Mouse (Mus musculus) CH12.LX (cell line): ENCODE results near the gene Casp7. TPM values are rescaled to one million over a fixed set of nuclear protein-coding genes. Genes with fewer than 3 reads are reported as not detected.

Experiments
- DNase-seq: peaks from one replicate; pipeline ENCODE4 v3.0.0-alpha.2; 2013; ENCODE audit errors: extremely low read depth
- H3K27ac ChIP-seq: 2 replicates; pipeline ENCODE4 v1.5.1; 2012; ENCODE audit warnings: low read depth, mild to moderate bottlenecking, control low read depth, moderate library complexity; ENCODE audit not compliant: insufficient read depth
- H3K27me3 ChIP-seq: replicated peaks from 2 replicates; pipeline ENCODE3; 2012; ENCODE audit warnings: inconsistent platforms
- H3K36me3 ChIP-seq, 2 experiments: replicated peaks in 1 of 2; 2 replicates each; pipeline versions ENCODE3 to v1.6.1; 2012; ENCODE audit warnings: inconsistent platforms in 1 of 2, low read length in 1 of 2, mild to moderate bottlenecking in 1 of 2, mixed read lengths in 1 of 2, moderate library complexity in 1 of 2; ENCODE audit not compliant: control insufficient read depth in 1 of 2, insufficient read depth in 1 of 2
- H3K4me1 ChIP-seq, 2 experiments: 2 replicates each; pipeline ENCODE4 v1.6.1; 2012; ENCODE audit warnings: inconsistent platforms in 1 of 2, moderate library complexity in 1 of 2; ENCODE audit not compliant: insufficient read depth in 2 of 2, control insufficient read depth in 1 of 2
- H3K4me2 ChIP-seq: 2 replicates; pipeline ENCODE4 v1.6.1; 2012; ENCODE audit warnings: low read depth, mild to moderate bottlenecking, control low read depth; ENCODE audit not compliant: poor library complexity, insufficient read depth, severe bottlenecking
- H3K4me3 ChIP-seq, 3 experiments: fragments of 150-350 bp in 1 of 3; sonication (generic) in 1 of 3; replicated peaks in 1 of 3; 2 replicates each; pipeline versions ENCODE3 to v1.5.1; 2011 to 2012; ENCODE audit warnings: low read depth in 2 of 3, low read length in 2 of 3, mild to moderate bottlenecking in 2 of 3, moderate library complexity in 2 of 3, control low read depth in 1 of 3, improper control_type of control experiment in 1 of 3, inconsistent platforms in 1 of 3, mixed read lengths in 1 of 3; ENCODE audit not compliant: poor library complexity in 1 of 3
- H3K79me2 ChIP-seq: replicated peaks from 2 replicates; pipeline ENCODE4 v1.6.1; 2012; ENCODE audit warnings: mild to moderate bottlenecking, moderate library complexity; ENCODE audit not compliant: control insufficient read depth, poor library complexity, insufficient read depth, severe bottlenecking; ENCODE audit errors: extremely low read depth
- H3K9ac ChIP-seq: 2 replicates; pipeline ENCODE4 v1.6.1; 2012; ENCODE audit warnings: low read depth, mild to moderate bottlenecking, control low read depth, moderate library complexity; ENCODE audit not compliant: insufficient read depth
- H3K9me3 ChIP-seq: replicated peaks from 2 replicates; pipeline ENCODE3; 2012; ENCODE audit warnings: low read length, inconsistent platforms, mixed read lengths
- CHD2 ChIP-seq: IDR thresholded peaks from 2 replicates; pipeline ENCODE4 v1.6.1; 2011; ENCODE audit warnings: low read length, improper control_type of control experiment
- CTCF ChIP-seq, 2 experiments: IDR thresholded peaks in 1 of 2; conservative IDR thresholded peaks in 1 of 2; 2 replicates each; pipeline ENCODE4 v1.5.1; 2011 to 2012; ENCODE audit warnings: low read depth in 2 of 2, low read length in 2 of 2, improper control_type of control experiment in 1 of 2, inconsistent platforms in 1 of 2, mild to moderate bottlenecking in 1 of 2, moderate library complexity in 1 of 2
- EP300 ChIP-seq: IDR thresholded peaks from 2 replicates; pipeline ENCODE4 v1.6.1; 2011; ENCODE audit warnings: low read length, improper control_type of control experiment
- ETS1 ChIP-seq: conservative IDR thresholded peaks from 2 replicates; pipeline ENCODE4 v1.6.1; 2012; ENCODE audit warnings: low read depth, mild to moderate bottlenecking, inconsistent platforms, low read length, improper control_type of control experiment, moderate library complexity
- GABPA ChIP-seq: IDR thresholded peaks from 2 replicates; pipeline ENCODE4 v1.6.1; 2012; ENCODE audit warnings: low read depth, low read length, improper control_type of control experiment, inconsistent platforms; ENCODE audit not compliant: insufficient replicate concordance
- JUN ChIP-seq: IDR thresholded peaks from 2 replicates; pipeline ENCODE4 v1.6.1; 2011; ENCODE audit warnings: low read depth, mild to moderate bottlenecking, low read length, improper control_type of control experiment, moderate library complexity; ENCODE audit not compliant: insufficient read depth
- JUND ChIP-seq: conservative IDR thresholded peaks from 2 replicates; pipeline ENCODE4 v1.6.1; 2011; ENCODE audit warnings: low read depth, low read length, improper control_type of control experiment
- MAFK ChIP-seq: IDR thresholded peaks from 2 replicates; pipeline ENCODE4 v1.6.1; 2011; ENCODE audit warnings: low read length, improper control_type of control experiment; ENCODE audit not compliant: insufficient replicate concordance
- MAX ChIP-seq: IDR thresholded peaks from 2 replicates; pipeline ENCODE4 v1.6.1; 2011; ENCODE audit warnings: low read length, improper control_type of control experiment
- MAZ ChIP-seq: IDR thresholded peaks from 2 replicates; pipeline ENCODE4 v1.6.1; 2012; ENCODE audit warnings: low read depth, mild to moderate bottlenecking, inconsistent platforms, low read length, improper control_type of control experiment, moderate library complexity
- MXI1 ChIP-seq: IDR thresholded peaks from 2 replicates; pipeline ENCODE4 v1.6.1; 2011; ENCODE audit warnings: mild to moderate bottlenecking, low read depth, low read length, improper control_type of control experiment
- MYC ChIP-seq: IDR thresholded peaks from 2 replicates; pipeline ENCODE4 v1.6.1; 2011; ENCODE audit warnings: low read depth, mild to moderate bottlenecking, improper control_type of control experiment, low read length
- NRF1 ChIP-seq: IDR thresholded peaks from 2 replicates; pipeline ENCODE4 v1.6.1; 2014; ENCODE audit warnings: low read depth, mild to moderate bottlenecking, inconsistent platforms, low read length, improper control_type of control experiment, moderate library complexity
- POLR2AphosphoS2 ChIP-seq: IDR thresholded peaks from 2 replicates; pipeline ENCODE4 v1.6.1; 2011; ENCODE audit warnings: low read depth, low read length, improper control_type of control experiment
- RAD21 ChIP-seq: IDR thresholded peaks from 2 replicates; pipeline ENCODE4 v1.6.1; 2011; ENCODE audit warnings: low read depth, mild to moderate bottlenecking, low read length, improper control_type of control experiment, moderate library complexity
- RCOR1 ChIP-seq: conservative IDR thresholded peaks from 2 replicates; pipeline ENCODE4 v1.6.1; 2012; ENCODE audit warnings: low read depth, mild to moderate bottlenecking, inconsistent platforms, low read length, improper control_type of control experiment
- SMC3 ChIP-seq: IDR thresholded peaks from 2 replicates; pipeline ENCODE4 v1.6.1; 2011; ENCODE audit warnings: low read depth, low read length, improper control_type of control experiment
- TBP ChIP-seq: conservative IDR thresholded peaks from 2 replicates; pipeline ENCODE4 v1.6.1; 2011; ENCODE audit warnings: low read depth, low read length, improper control_type of control experiment
- UBTF ChIP-seq: IDR thresholded peaks from 2 replicates; pipeline ENCODE4 v1.6.1; 2012; ENCODE audit warnings: low read depth, mild to moderate bottlenecking, inconsistent platforms, low read length, improper control_type of control experiment, moderate library complexity
- USF2 ChIP-seq: conservative IDR thresholded peaks from 2 replicates; pipeline ENCODE4 v1.6.1; 2011; ENCODE audit warnings: low read depth, low read length, improper control_type of control experiment
- ZC3H11A ChIP-seq: IDR thresholded peaks from 2 replicates; pipeline ENCODE4 v1.6.1; 2012; ENCODE audit warnings: low read depth, mild to moderate bottlenecking, inconsistent platforms, low read length, improper control_type of control experiment
- ZKSCAN1 ChIP-seq: IDR thresholded peaks from 2 replicates; pipeline ENCODE4 v1.6.1; 2012; ENCODE audit warnings: low read depth, inconsistent platforms, low read length, improper control_type of control experiment, borderline replicate concordance
- ZNF384 ChIP-seq: IDR thresholded peaks from 2 replicates; pipeline ENCODE4 v1.6.1; 2012; ENCODE audit warnings: low read depth, low read length, improper control_type of control experiment, inconsistent platforms
- dilution Hi-C: fragments of 300-500 bp; cut with MboI; formaldehyde crosslinking; loops from 2 replicates; pipeline ENCODE4 v1.14.3; 2020; ENCODE audit warnings: low sequenced_read_pairs; ENCODE audit not compliant: extremely low pct_unique_long_range_greater_than_20kb, extremely low pct_ligation_motif_present
- in situ Hi-C: fragments of 300-500 bp; cut with MboI; formaldehyde crosslinking; loops from 3 replicates; pipeline ENCODE4 v1.14.3; 2019; ENCODE audit warnings: low sequenced_read_pairs, low pct_ligation_motif_present, low pct_unique_long_range_greater_than_20kb, mixed read lengths
- polyA plus RNA-seq: library from polyadenylated mRNA; unstranded; fragments of >175 nt; gene quantifications from 2 replicates; pipeline ENCODE4 v1.2.1, GENCODE M21; 2012; ENCODE audit warnings: low read depth; ENCODE audit not compliant: insufficient read length
- total RNA-seq, 2 experiments: library from RNA; depleted of rRNA; stranded (reverse); fragments of 300-350 nt in 1 of 2; fragments of >200 nt in 1 of 2; gene quantifications; 2 replicates each; pipeline ENCODE4 v1.2.3; 2012 to 2014

Gene Casp7
- total and polyA plus RNA-seq, 3 experiments, result 6.3 to 11.8 (median 6.8) TPM

GRCm38 (mm10) chr19:56397663-56398527, 966 bp downstream of the Casp7 start:
- dilution Hi-C loops, result no loop called here
- peaks cover 20% of the 10 kb centered on the region for H3K27me3 ChIP-seq
- peaks cover 5 to 24% of the 10 kb centered on the region in 2 experiments; a peak in 3 of 4 replicates for H3K4me1 ChIP-seq
- peak overlapping the region; percentile 46 to 72 (median 69) for H3K4me3 ChIP-seq
- no peaks in the 10 kb centered on the region for H3K79me2 ChIP-seq
- H3K36me3 ChIP-seq, result no peaks in the 10 kb centered on the region
- in situ Hi-C loops, result no loop called here
- peak overlapping the region; percentile 76 for H3K9ac ChIP-seq
- TF ChIP-seq RAD21, result no peak
- no peak for TF ChIP-seq EP300
- no peak for TF ChIP-seq ZKSCAN1
- TF ChIP-seq MYC, result no peak
- no peak for TF ChIP-seq CHD2
- no peak for TF ChIP-seq SMC3
- TF ChIP-seq POLR2AphosphoS2, result no peak
- TF ChIP-seq ZNF384, result no peak
- no peak for TF ChIP-seq ETS1
- no peak for TF ChIP-seq JUND
- no peak for TF ChIP-seq JUN
- no peak for TF ChIP-seq NRF1
- no peak for TF ChIP-seq MXI1
- no peak for TF ChIP-seq USF2
- peak overlapping the region; percentile 42; the same call in 1 of the 2 replicates for H3K27ac ChIP-seq
- DNase-seq, result peak; percentile 12
- peak overlapping the region; percentile 84 for H3K4me2 ChIP-seq
- no peaks in the 10 kb centered on the region for H3K9me3 ChIP-seq

GRCm38 (mm10) chr19:56398528-56398795, 1.5 kb downstream of the Casp7 start:
- Histone ChIP-seq H3K4me3 (no peak overlapping the region), H3K9me3 (no peaks in the 10 kb centered on the region), H3K27ac (no peak overlapping the region), H3K4me2 (no peak overlapping the region), H3K4me1 (peaks cover 5 to 24% of the 10 kb centered on the region in 2 experiments; a peak in 3 of 4 replicates), H3K27me3 (peaks cover 20% of the 10 kb centered on the region), H3K36me3 (no peaks in the 10 kb centered on the region), H3K79me2 (no peaks in the 10 kb centered on the region), H3K9ac (no peak overlapping the region)
- TF ChIP-seq UBTF (no peak), RCOR1 (no peak), TBP (no peak), MAZ (no peak), MAFK (no peak), ZC3H11A (no peak), RAD21 (no peak), CHD2 (no peak), GABPA (no peak), MAX (no peak), CTCF (conservative IDR thresholded peaks at IDR 0.05 in 1 of 2, IDR thresholded peaks at IDR 0.05 in 1 of 2; ENCODE audit: low read depth in 2 of 2, low read length in 2 of 2) (no peak), ZKSCAN1 (no peak)
- DNase-seq, result no peak
- dilution Hi-C loops, result no loop called here
- in situ Hi-C loops, result no loop called here
